Mouse (Mus musculus): ENCODE measurements at regions not wholly inside any gene's neighbourhood (a gene's known extent, or its start where the extent isn't known, plus 50 kb on each side); places are given as distances from the start of the nearest gene placed in this dataset.

- TF ChIP-seq CTCF (IDR thresholded peaks at IDR 0.05; ENCODE audit: borderline replicate concordance, control insufficient read depth, extremely low read depth, insufficient read depth, low read length, poor library complexity) (no peak), POLR2A (IDR thresholded peaks at IDR 0.05; ENCODE audit: control insufficient read depth, extremely low read depth, insufficient read depth, low read length, poor library complexity) (no peak)
Measured at GRCm38 (mm10) chr12:51160995-51161394, 186.9 kb upstream of the G2e3 start.
